Mouse (Mus musculus) midbrain, embryonic 13.5 days (tissue): ENCODE data around the gene Igfbp4. TPM values are rescaled to one million over a fixed set of nuclear protein-coding genes. Genes with fewer than 3 reads are reported as not detected.

Source experiments
- ATAC-seq: fragments of 200-750 bp; cut with Nextera tagmentation; 2 replicates; pipeline ENCODE4 v1.8.0; 2017; ENCODE audit warnings: mild to moderate bottlenecking, moderate TSS enrichment, moderate library complexity
- H3K27ac ChIP-seq: fragments of 300-500 bp; sonication (generic); 2 replicates; pipeline ENCODE4 v1.5.1; 2015; ENCODE audit warnings: inconsistent platforms, mild to moderate bottlenecking, moderate library complexity
- H3K27me3 ChIP-seq: fragments of 300-500 bp; sonication (generic); 2 replicates; pipeline ENCODE4 v1.6.1; 2015; ENCODE audit warnings: mild to moderate bottlenecking, inconsistent platforms
- H3K36me3 ChIP-seq: fragments of 300-500 bp; sonication (generic); 2 replicates; pipeline ENCODE4 v1.6.1; 2015; ENCODE audit warnings: mild to moderate bottlenecking, inconsistent platforms
- H3K4me1 ChIP-seq: fragments of 300-500 bp; sonication (generic); replicated peaks from 2 replicates; pipeline ENCODE4 v1.6.1; 2015; ENCODE audit warnings: inconsistent platforms
- H3K4me2 ChIP-seq: fragments of 300-500 bp; sonication (generic); replicated peaks from 2 replicates; pipeline ENCODE4 v1.6.1; 2015; ENCODE audit warnings: moderate library complexity, mild to moderate bottlenecking, inconsistent platforms
- H3K4me3 ChIP-seq: fragments of 300-500 bp; sonication (generic); replicated peaks from 2 replicates; pipeline ENCODE4 v1.5.1; 2015; ENCODE audit warnings: mild to moderate bottlenecking, inconsistent platforms
- H3K9ac ChIP-seq: fragments of 300-500 bp; sonication (generic); replicated peaks from 2 replicates; pipeline ENCODE4 v1.6.1; 2015; ENCODE audit warnings: mild to moderate bottlenecking, inconsistent platforms
- H3K9me3 ChIP-seq: fragments of 300-500 bp; sonication (generic); 2 replicates; pipeline ENCODE4 v1.6.1; 2016; ENCODE audit warnings: mild to moderate bottlenecking, inconsistent platforms
- WGBS: fragments of 180-500 bp; shearing (Covaris S2); methylation state at CpG from one replicate; pipeline ENCODE4 v1.1.7; 2015; 5-methylcytosine and 5-hydroxymethylcytosine counted together
- polyA plus RNA-seq: library from polyadenylated mRNA; unstranded; fragments of >200 nt; fragmentation: Nextera tagmentation; extraction: Ambion mirVana; gene quantifications from 2 replicates; pipeline ENCODE4 v1.2.1, GENCODE M21; 2015

Gene Igfbp4
- polyA plus RNA-seq, 1 experiment from 2014 or later = 125 TPM

GRCm38 (mm10) chr11:99043632-99044031, 2.6 kb downstream of the Igfbp4 start:
- no peaks in the 10 kb centered on the region for H3K9me3 ChIP-seq
- H3K36me3 ChIP-seq = peaks cover 5% of the 10 kb centered on the region; the same call in 1 of the 2 replicates
- no peak overlapping the region for H3K9ac ChIP-seq
- H3K27me3 ChIP-seq = no peaks in the 10 kb centered on the region
- peaks cover 35% of the 10 kb centered on the region for H3K4me1 ChIP-seq
- H3K4me2 ChIP-seq = no peak overlapping the region
- 90% methylated on average over 6 of the region's 6 CpGs for WGBS
- H3K4me3 ChIP-seq = no peak overlapping the region
- ATAC-seq = no peak
- H3K27ac ChIP-seq = no peak overlapping the region

GRCm38 (mm10) chr11:99044306-99044705, 3.3 kb downstream of the Igfbp4 start:
- Histone ChIP-seq H3K27me3 (no peaks in the 10 kb centered on the region), H3K27ac (no peak overlapping the region), H3K9me3 (no peaks in the 10 kb centered on the region), H3K36me3 (peaks cover 12% of the 10 kb centered on the region), H3K9ac (no peak overlapping the region), H3K4me1 (peaks cover 35% of the 10 kb centered on the region), H3K4me2 (no peak overlapping the region), H3K4me3 (no peak overlapping the region)
- 92% methylated on average over 5 of the region's 5 CpGs for WGBS
- ATAC-seq = no peak

GRCm38 (mm10) chr11:99045159-99045889, 4.3 kb downstream of the Igfbp4 start:
- Histone ChIP-seq H3K9ac (no peak overlapping the region), H3K27ac (no peak overlapping the region), H3K27me3 (no peaks in the 10 kb centered on the region), H3K4me1 (peaks cover 33% of the 10 kb centered on the region), H3K36me3 (peaks cover 19% of the 10 kb centered on the region), H3K9me3 (no peaks in the 10 kb centered on the region), H3K4me2 (no peak overlapping the region), H3K4me3 (no peak overlapping the region)
- WGBS = 89% methylated on average over 12 of the region's 12 CpGs
- no peak for ATAC-seq

GRCm38 (mm10) chr11:99047120-99047519, 6.1 kb downstream of the Igfbp4 start:
- peaks cover 15% of the 10 kb centered on the region for H3K4me1 ChIP-seq
- no peak for ATAC-seq
- 74% methylated on average over 5 of the region's 5 CpGs for WGBS
- H3K27ac ChIP-seq = no peak overlapping the region
- peaks cover 35% of the 10 kb centered on the region for H3K36me3 ChIP-seq
- no peak overlapping the region for H3K9ac ChIP-seq
- H3K4me2 ChIP-seq = no peak overlapping the region
- no peak overlapping the region for H3K4me3 ChIP-seq
- no peaks in the 10 kb centered on the region for H3K9me3 ChIP-seq
- H3K27me3 ChIP-seq = no peaks in the 10 kb centered on the region

- ATAC-seq = no peak
- Histone ChIP-seq H3K27ac (no peak overlapping the region), H3K36me3 (peaks cover 35% of the 10 kb centered on the region), H3K27me3 (no peaks in the 10 kb centered on the region), H3K9ac (no peak overlapping the region), H3K9me3 (no peaks in the 10 kb centered on the region), H3K4me2 (no peak overlapping the region), H3K4me3 (no peak overlapping the region), H3K4me1 (peaks cover 10% of the 10 kb centered on the region; the same call in 1 of the 2 replicates)
- 77% methylated on average over 2 of the region's 2 CpGs for WGBS
Measured at GRCm38 (mm10) chr11:99047643-99048042, 6.6 kb downstream of the Igfbp4 start.

GRCm38 (mm10) chr11:99055143-99055542, 14.1 kb downstream of the Igfbp4 start:
- 58% methylated on average over 4 of the region's 4 CpGs for WGBS
- no peak overlapping the region for H3K4me2 ChIP-seq
- peaks cover 16% of the 10 kb centered on the region for H3K36me3 ChIP-seq
- ATAC-seq = no peak
- H3K9ac ChIP-seq = no peak overlapping the region
- H3K27me3 ChIP-seq = no peaks in the 10 kb centered on the region
- no peak overlapping the region for H3K27ac ChIP-seq
- H3K4me3 ChIP-seq = no peak overlapping the region
- H3K4me1 ChIP-seq = peaks cover 15% of the 10 kb centered on the region
- H3K9me3 ChIP-seq = 0 out of 2 replicates have a peak, but pooled peaks cover 3% of the 10 kb centered on the region

GRCm38 (mm10) chr11:99055571-99056452, 14.8 kb downstream of the Igfbp4 start:
- 5% methylated on average over 8 of the region's 8 CpGs for WGBS
- no peak for ATAC-seq
- no peak overlapping the region for H3K27ac ChIP-seq

GRCm38 (mm10) chr11:99060435-99060834, 19.4 kb downstream of the Igfbp4 start:
- Histone ChIP-seq H3K9ac (no peak overlapping the region), H3K9me3 (0 out of 2 replicates have a peak, but pooled peaks cover 3% of the 10 kb centered on the region), H3K27me3 (peaks cover 4% of the 10 kb centered on the region; the same call in 1 of the 2 replicates), H3K4me1 (peaks cover 17% of the 10 kb centered on the region), H3K4me2 (no peak overlapping the region), H3K4me3 (no peak overlapping the region), H3K36me3 (no peaks in the 10 kb centered on the region), H3K27ac (no peak overlapping the region)
- 89% methylated on average over 3 of the region's 3 CpGs for WGBS
- no peak for ATAC-seq

More at GRCm38 (mm10) chr11:99055571-99056452, 14.8 kb downstream of the Igfbp4 start:
- Histone ChIP-seq H3K4me3 (no peak overlapping the region), H3K9ac (no peak overlapping the region), H3K36me3 (peaks cover 12% of the 10 kb centered on the region), H3K27me3 (no peaks in the 10 kb centered on the region), H3K4me2 (no peak overlapping the region), H3K9me3 (0 out of 2 replicates have a peak, but pooled peaks cover 3% of the 10 kb centered on the region), H3K4me1 (peaks cover 15% of the 10 kb centered on the region)

- Histone ChIP-seq H3K9me3 (0 out of 2 replicates have a peak, but pooled peaks cover 3% of the 10 kb centered on the region), H3K4me3 (no peak overlapping the region), H3K4me2 (no peak overlapping the region), H3K27ac (no peak overlapping the region), H3K9ac (peak overlapping the region; percentile 41; the same call in 1 of the 2 replicates), H3K36me3 (no peaks in the 10 kb centered on the region), H3K4me1 (peaks cover 8% of the 10 kb centered on the region; the same call in 1 of the 2 replicates), H3K27me3 (peaks cover 4% of the 10 kb centered on the region; the same call in 1 of the 2 replicates)
- WGBS = 86% methylated on average over 7 of the region's 7 CpGs
- no peak for ATAC-seq
Measured at GRCm38 (mm10) chr11:99062661-99063060, 21.6 kb downstream of the Igfbp4 start.

- Histone ChIP-seq H3K27me3 (peaks cover 4% of the 10 kb centered on the region; the same call in 1 of the 2 replicates), H3K36me3 (no peaks in the 10 kb centered on the region), H3K4me3 (no peak overlapping the region), H3K9me3 (0 out of 2 replicates have a peak, but pooled peaks cover 3% of the 10 kb centered on the region), H3K9ac (peak overlapping the region; percentile 41; the same call in 1 of the 2 replicates), H3K4me2 (no peak overlapping the region), H3K27ac (no peak overlapping the region), H3K4me1 (peaks cover 8% of the 10 kb centered on the region; the same call in 1 of the 2 replicates)
- ATAC-seq = no peak
- WGBS = 37% methylated on average over 8 of the region's 8 CpGs
Measured at GRCm38 (mm10) chr11:99063406-99064131, 22.5 kb downstream of the Igfbp4 start.

GRCm38 (mm10) chr11:99065353-99065752, 24.3 kb downstream of the Igfbp4 start:
- WGBS = 63% methylated on average over 3 of the region's 3 CpGs
- no peak overlapping the region for H3K27ac ChIP-seq
- H3K4me2 ChIP-seq = no peak overlapping the region
- ATAC-seq = no peak
- H3K9ac ChIP-seq = no peak overlapping the region
- H3K9me3 ChIP-seq = no peaks in the 10 kb centered on the region
- no peak overlapping the region for H3K4me3 ChIP-seq
- peaks cover 8% of the 10 kb centered on the region; the same call in 1 of the 2 replicates for H3K4me1 ChIP-seq
- H3K36me3 ChIP-seq = no peaks in the 10 kb centered on the region
- peaks cover 4% of the 10 kb centered on the region; the same call in 1 of the 2 replicates for H3K27me3 ChIP-seq
